15 mouse cellular contexts compared by ENCODE assay signal in the genomic region with DNA sequence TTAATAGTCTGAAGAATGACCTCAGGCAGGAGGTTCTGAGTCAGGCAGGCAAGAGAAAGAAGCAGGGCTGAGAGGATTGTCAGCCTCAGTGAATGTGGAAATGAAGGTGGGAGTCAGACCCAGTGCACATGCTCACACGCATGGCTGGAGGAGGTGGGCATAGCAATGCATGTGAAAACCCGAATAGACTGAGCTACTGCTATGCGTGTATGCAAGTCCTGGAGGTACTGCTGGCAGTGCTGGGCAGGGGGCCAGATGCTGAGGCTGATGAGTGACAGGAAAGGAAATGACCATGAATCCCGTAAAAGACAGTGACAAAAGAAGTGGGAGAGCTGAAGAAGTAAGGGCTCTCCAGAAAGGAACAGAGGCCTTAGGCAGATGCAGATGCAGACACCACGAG. TPM values are rescaled to one million over a fixed set of nuclear protein-coding genes. Genes with fewer than 3 reads are reported as not detected.
DNase-seq lines count a peak whose midpoint lies in the region; ATAC-seq and TF ChIP-seq lines count a peak whose summit lies in the region.
"Had no signal": no experiment of that assay in that cellular context is flagged by ENCODE, and none has a peak within 500 bp of the region (broad histone marks: within the 10 kb centered on the region; RNA-seq: fewer than 3 reads in every experiment).

No protein-coding gene starts in this region.

- H3K4me3 ChIP-seq in forebrain, embryonic 15.5 days: no peak overlapping the region
- H3K4me3 ChIP-seq in forebrain, embryonic 11.5 days (ENCODE audit: low read depth, low read length): no peak overlapping the region
- H3K4me3 ChIP-seq in lung, postnatal 0 days (ENCODE audit: low read depth, low read length): no peak overlapping the region
- H3K4me3 ChIP-seq: embryonic facial prominence, embryonic 15.5 days; hindbrain, embryonic 12.5 days; lung, embryonic 15.5 days had no signal

- TF ChIP-seq CTCF in lung, postnatal 0 days (IDR thresholded peaks at IDR 0.05): no peak

- H3K27ac ChIP-seq in forebrain, embryonic 15.5 days (replicated peaks): no peak overlapping the region
- H3K27ac ChIP-seq in forebrain, embryonic 11.5 days (ENCODE audit: low read depth, low read length): no peak overlapping the region
- H3K27ac ChIP-seq in lung, postnatal 0 days (ENCODE audit: low read length): no peak overlapping the region
- H3K27ac ChIP-seq: embryonic facial prominence, embryonic 15.5 days; hindbrain, embryonic 12.5 days; lung, embryonic 15.5 days had no signal

- no peak overlapping the region for H3K4me2 ChIP-seq in forebrain, embryonic 15.5 days (replicated peaks)
- H3K4me2 ChIP-seq in forebrain, embryonic 11.5 days (ENCODE audit: low read depth, low read length, severe bottlenecking): no peak overlapping the region
- H3K4me2 ChIP-seq in lung, postnatal 0 days (replicated peaks; ENCODE audit: low read depth, low read length): no peak overlapping the region
- H3K4me2 ChIP-seq: embryonic facial prominence, embryonic 15.5 days; heart, embryonic 11.5 days; hindbrain, embryonic 12.5 days; lung, embryonic 15.5 days had no signal

- no peak for DNase-seq in forebrain, embryonic 11.5 days (ENCODE audit: low spot score)
- peak; percentile 44 for DNase-seq in lung, postnatal 0 days (ENCODE audit: low spot score)
- no peak for DNase-seq in lung, adult 18-20 months
- DNase-seq in adrenal gland, postnatal 25 days: peak; percentile 67
- peak; percentile 63 for DNase-seq in kidney, postnatal 25 days
- DNase-seq in spleen, postnatal 4 days (ENCODE audit: low spot score in 2 of 2): no peak
- DNase-seq in liver: no peak

- TF ChIP-seq EP300 in lung, postnatal 0 days (IDR thresholded peaks at IDR 0.05): no peak

- H3K9me3 ChIP-seq in forebrain, embryonic 15.5 days: no peaks in the 10 kb centered on the region
- no peaks in the 10 kb centered on the region for H3K9me3 ChIP-seq in forebrain, embryonic 11.5 days (ENCODE audit: control insufficient read depth, low read length)
- H3K9me3 ChIP-seq in lung, postnatal 0 days (ENCODE audit: low read length): no peaks in the 10 kb centered on the region
- H3K9me3 ChIP-seq: embryonic facial prominence, embryonic 15.5 days; hindbrain, embryonic 12.5 days; lung, embryonic 15.5 days had no signal

- 30% methylated on average over 5 of the region's 5 CpGs for WGBS in forebrain, embryonic 15.5 days
- WGBS in forebrain, embryonic 11.5 days: 81% methylated on average over 5 of the region's 5 CpGs
- 36% methylated on average over 5 of the region's 5 CpGs for WGBS in lung, postnatal 0 days

- H3K27me3 ChIP-seq in forebrain, embryonic 15.5 days: no peaks in the 10 kb centered on the region
- no peaks in the 10 kb centered on the region for H3K27me3 ChIP-seq in forebrain, embryonic 11.5 days (ENCODE audit: control insufficient read depth, insufficient read depth, low read length)
- no peaks in the 10 kb centered on the region for H3K27me3 ChIP-seq in lung, postnatal 0 days (replicated peaks; ENCODE audit: insufficient read depth, low read length)
- H3K27me3 ChIP-seq: embryonic facial prominence, embryonic 15.5 days; hindbrain, embryonic 12.5 days; lung, embryonic 15.5 days had no signal

- H3K4me1 ChIP-seq in forebrain, embryonic 15.5 days: 0 out of 2 replicates have a peak, but pooled peaks cover 5% of the 10 kb centered on the region
- H3K4me1 ChIP-seq in forebrain, embryonic 11.5 days (replicated peaks; ENCODE audit: control insufficient read depth, insufficient read depth, low read length): no peaks in the 10 kb centered on the region
- H3K4me1 ChIP-seq in lung, postnatal 0 days (ENCODE audit: insufficient read depth, low read depth, low read length): no peaks in the 10 kb centered on the region; the same call in 1 of the 2 replicates
- H3K4me1 ChIP-seq: embryonic facial prominence, embryonic 15.5 days had no signal

- no peaks in the 10 kb centered on the region for H3K36me3 ChIP-seq in forebrain, embryonic 15.5 days
- no peaks in the 10 kb centered on the region for H3K36me3 ChIP-seq in forebrain, embryonic 11.5 days (ENCODE audit: control insufficient read depth, insufficient read depth, low read length)
- no peaks in the 10 kb centered on the region for H3K36me3 ChIP-seq in lung, postnatal 0 days (ENCODE audit: insufficient read depth, low read length)
- H3K36me3 ChIP-seq: embryonic facial prominence, embryonic 15.5 days; hindbrain, embryonic 12.5 days; lung, embryonic 15.5 days had no signal

- no peak overlapping the region for H3K9ac ChIP-seq in forebrain, embryonic 15.5 days (replicated peaks)
- no peak overlapping the region for H3K9ac ChIP-seq in forebrain, embryonic 11.5 days (ENCODE audit: low read length)
- no peak overlapping the region for H3K9ac ChIP-seq in lung, postnatal 0 days (replicated peaks; ENCODE audit: low read depth)
- H3K9ac ChIP-seq: embryonic facial prominence, embryonic 15.5 days; hindbrain, embryonic 12.5 days; lung, embryonic 15.5 days had no signal

- peak; percentile 61 for ATAC-seq in forebrain, embryonic 15.5 days (replicated peaks)
- no peak for ATAC-seq in forebrain, embryonic 11.5 days (replicated peaks; ENCODE audit: low FRiP score)
- no peak for ATAC-seq in lung, postnatal 0 days
- ATAC-seq: CD4-positive, CD25-positive, alpha-beta regulatory T cell, adult 4 months; Patski had no signal

RNA-seq across cellular contexts. Expression of a gene that starts 50.3 kb away (rescaled TPM):
- 0.95 and 1.4 TPM in 2 replicates for polyA plus RNA-seq in forebrain, embryonic 15.5 days (2015; fragmentation: Nextera tagmentation; extraction: Ambion mirVana)
- polyA plus RNA-seq in forebrain, embryonic 11.5 days (2014; fragmentation: Nextera tagmentation; extraction: Ambion mirVana): 0.49 and 0.59 TPM in 2 replicates
- 2.0 and 2.5 TPM in 2 replicates for polyA plus RNA-seq in lung, postnatal 0 days (2015; fragmentation: Nextera tagmentation; extraction: Ambion mirVana)
- total RNA-seq in adrenal gland, postnatal 25 days (2021): not detected in 2 replicates
- total RNA-seq: gastrocnemius, adult 18-20 months had no signal
- polyA plus RNA-seq: Patski had no signal

Comparison
In these comparisons a context has a peak if more than half of its experiments do, and no peak if none do; other contexts are left out.
1. DNase-seq: peak in lung, postnatal 0 days (single experiment), adrenal gland, postnatal 25 days (single experiment) and kidney, postnatal 25 days (2 of 2); none in forebrain, embryonic 11.5 days (single experiment), lung, adult 18-20 months (0 of 2), spleen, postnatal 4 days (0 of 2) and liver (single experiment).